Mouse (Mus musculus) embryonic facial prominence, embryonic 13.5 days (tissue): Measurements from ENCODE around the gene Pofut1. TPM values are rescaled to one million over a fixed set of nuclear protein-coding genes. Genes with fewer than 3 reads are reported as not detected.

Experiments used
- ATAC-seq: fragments of 200-750 bp; cut with Nextera tagmentation; 2 replicates; pipeline ENCODE4 v1.8.0; 2017; ENCODE audit warnings: low read depth; ENCODE audit not compliant: insufficient number of reproducible peaks, insufficient read depth, low FRiP score, low TSS enrichment
- H3K27ac ChIP-seq: fragments of 300-500 bp; sonication (generic); 2 replicates; pipeline ENCODE4 v1.5.1; 2015; ENCODE audit warnings: moderate library complexity, mild to moderate bottlenecking, inconsistent platforms
- H3K27me3 ChIP-seq: fragments of 300-500 bp; sonication (generic); 2 replicates; pipeline ENCODE4 v1.6.1; 2015; ENCODE audit warnings: mild to moderate bottlenecking, inconsistent platforms
- H3K36me3 ChIP-seq: fragments of 300-500 bp; sonication (generic); 2 replicates; pipeline ENCODE4 v1.6.1; 2015; ENCODE audit warnings: mild to moderate bottlenecking, inconsistent platforms
- H3K4me1 ChIP-seq: fragments of 300-500 bp; sonication (generic); 2 replicates; pipeline ENCODE4 v1.6.1; 2015; ENCODE audit warnings: inconsistent platforms
- H3K4me2 ChIP-seq: fragments of 300-500 bp; sonication (generic); 2 replicates; pipeline ENCODE4 v1.6.1; 2015; ENCODE audit warnings: moderate library complexity, mild to moderate bottlenecking, inconsistent platforms
- H3K4me3 ChIP-seq: fragments of 300-500 bp; sonication (generic); 2 replicates; pipeline ENCODE4 v1.5.1; 2015; ENCODE audit warnings: mild to moderate bottlenecking, inconsistent platforms
- H3K9ac ChIP-seq: fragments of 300-500 bp; sonication (generic); 2 replicates; pipeline ENCODE4 v1.6.1; 2015; ENCODE audit warnings: mild to moderate bottlenecking, inconsistent platforms
- H3K9me3 ChIP-seq: fragments of 300-500 bp; sonication (generic); 2 replicates; pipeline ENCODE4 v1.6.1; 2016; ENCODE audit warnings: inconsistent platforms
- WGBS: fragments of 180-500 bp; shearing (Covaris S2); methylation state at CpG from one replicate; pipeline ENCODE4 v1.1.7; 2015; ENCODE audit warnings: mixed read lengths; 5-methylcytosine and 5-hydroxymethylcytosine counted together
- polyA plus RNA-seq: library from polyadenylated mRNA; unstranded; fragments of >200 nt; fragmentation: Nextera tagmentation; extraction: Ambion mirVana; gene quantifications from 2 replicates; pipeline ENCODE4 v1.2.1, GENCODE M21; 2015

Gene Pofut1
- polyA plus RNA-seq, 1 experiment from 2014 or later: 9.1 TPM

- Histone ChIP-seq H3K9ac (peak overlapping the region; percentile 98), H3K27me3 (no peaks in the 10 kb centered on the region), H3K4me1 (peaks cover 42% of the 10 kb centered on the region), H3K9me3 (no peaks in the 10 kb centered on the region), H3K4me2 (peak overlapping the region; percentile 93), H3K27ac (peak overlapping the region; percentile 97), H3K36me3 (peaks cover 28% of the 10 kb centered on the region), H3K4me3 (peak overlapping the region; percentile 98)
- ATAC-seq: no peak
- WGBS: 64% methylated on average over 7 of the region's 7 CpGs
These were observed 2.1 kb upstream of the Pofut1 start for GRCm38 (mm10) chr2:153239021-153239859.

- H3K9ac ChIP-seq: peak overlapping the region; percentile 98
- H3K4me2 ChIP-seq: peak overlapping the region; percentile 93
- H3K36me3 ChIP-seq: peaks cover 22% of the 10 kb centered on the region
- H3K4me1 ChIP-seq: peaks cover 42% of the 10 kb centered on the region
- WGBS: 4% methylated on average over 22 of the region's 22 CpGs
- H3K27ac ChIP-seq: peak overlapping the region; percentile 97
- no peaks in the 10 kb centered on the region for H3K9me3 ChIP-seq
- no peaks in the 10 kb centered on the region for H3K27me3 ChIP-seq
- H3K4me3 ChIP-seq: peak overlapping the region; percentile 98
- ATAC-seq: no peak
These were observed 1.4 kb upstream of the Pofut1 start for GRCm38 (mm10) chr2:153239860-153240480.

GRCm38 (mm10) chr2:153240701-153241235 is 565 bp upstream of the Pofut1 start:
- peaks cover 20% of the 10 kb centered on the region for H3K36me3 ChIP-seq
- peak overlapping the region; percentile 93 for H3K4me2 ChIP-seq
- WGBS: 1% methylated on average over 33 of the region's 33 CpGs
- peak overlapping the region; percentile 98 for H3K4me3 ChIP-seq
- ATAC-seq: peak; percentile 38; the same call in 1 of the 2 replicates
- no peaks in the 10 kb centered on the region for H3K9me3 ChIP-seq
- H3K27ac ChIP-seq: peak overlapping the region; percentile 97
- peaks cover 42% of the 10 kb centered on the region for H3K4me1 ChIP-seq
- no peaks in the 10 kb centered on the region for H3K27me3 ChIP-seq
- peak overlapping the region; percentile 98 for H3K9ac ChIP-seq

GRCm38 (mm10) chr2:153242156-153242555 is 823 bp downstream of the Pofut1 start:
- Histone ChIP-seq H3K9ac (peak overlapping the region; percentile 98), H3K4me1 (peaks cover 40% of the 10 kb centered on the region), H3K36me3 (peaks cover 26% of the 10 kb centered on the region), H3K4me2 (peak overlapping the region; percentile 93), H3K27me3 (no peaks in the 10 kb centered on the region), H3K4me3 (peak overlapping the region; percentile 98), H3K27ac (peak overlapping the region; percentile 97), H3K9me3 (no peaks in the 10 kb centered on the region)
- ATAC-seq: no peak
- WGBS: 66% methylated on average over 6 of the region's 6 CpGs

GRCm38 (mm10) chr2:153249751-153250150 is 8.4 kb downstream of the Pofut1 start:
- Histone ChIP-seq H3K9ac (no peak overlapping the region), H3K4me1 (no peaks in the 10 kb centered on the region), H3K27me3 (no peaks in the 10 kb centered on the region), H3K27ac (no peak overlapping the region), H3K36me3 (peaks cover 68% of the 10 kb centered on the region), H3K4me2 (no peak overlapping the region), H3K9me3 (no peaks in the 10 kb centered on the region), H3K4me3 (no peak overlapping the region)
- WGBS: 92% methylated on average over 5 of the region's 5 CpGs
- ATAC-seq: no peak

- 83% methylated on average over 2 of the region's 2 CpGs for WGBS
- peaks cover 48% of the 10 kb centered on the region for H3K36me3 ChIP-seq
- no peak for ATAC-seq
These were observed 15.3 kb downstream of the Pofut1 start for GRCm38 (mm10) chr2:153256604-153257003.

GRCm38 (mm10) chr2:153259030-153259863 is 17.9 kb downstream of the Pofut1 start:
- H3K27me3 ChIP-seq: no peaks in the 10 kb centered on the region
- H3K4me2 ChIP-seq: no peak overlapping the region
- peaks cover 51% of the 10 kb centered on the region for H3K36me3 ChIP-seq
- no peak overlapping the region for H3K9ac ChIP-seq
- no peak for ATAC-seq
- H3K4me1 ChIP-seq: no peaks in the 10 kb centered on the region
- no peaks in the 10 kb centered on the region for H3K9me3 ChIP-seq
- WGBS: 83% methylated on average over 12 of the region's 12 CpGs
- no peak overlapping the region for H3K4me3 ChIP-seq
- no peak overlapping the region for H3K27ac ChIP-seq

More at GRCm38 (mm10) chr2:153256604-153257003, 15.3 kb downstream of the Pofut1 start:
- Histone ChIP-seq H3K27ac (no peak overlapping the region), H3K4me3 (no peak overlapping the region), H3K4me1 (no peaks in the 10 kb centered on the region), H3K9me3 (no peaks in the 10 kb centered on the region), H3K9ac (no peak overlapping the region), H3K27me3 (no peaks in the 10 kb centered on the region), H3K4me2 (no peak overlapping the region)

GRCm38 (mm10) chr2:153259864-153260674 is 18.7 kb downstream of the Pofut1 start:
- Histone ChIP-seq H3K9me3 (no peaks in the 10 kb centered on the region), H3K36me3 (peaks cover 57% of the 10 kb centered on the region), H3K27ac (no peak overlapping the region), H3K4me2 (no peak overlapping the region), H3K4me1 (no peaks in the 10 kb centered on the region), H3K9ac (no peak overlapping the region), H3K27me3 (no peaks in the 10 kb centered on the region), H3K4me3 (no peak overlapping the region)
- ATAC-seq: no peak
- WGBS: 65% methylated on average over 3 of the region's 3 CpGs

GRCm38 (mm10) chr2:153263053-153263452 is 21.7 kb downstream of the Pofut1 start:
- H3K4me2 ChIP-seq: no peak overlapping the region
- H3K36me3 ChIP-seq: peaks cover 82% of the 10 kb centered on the region
- no peak overlapping the region for H3K4me3 ChIP-seq
- WGBS: 87% methylated on average over 7 of the region's 7 CpGs
- H3K9ac ChIP-seq: no peak overlapping the region
- H3K27me3 ChIP-seq: no peaks in the 10 kb centered on the region
- H3K27ac ChIP-seq: no peak overlapping the region
- H3K9me3 ChIP-seq: no peaks in the 10 kb centered on the region
- H3K4me1 ChIP-seq: no peaks in the 10 kb centered on the region
- ATAC-seq: no peak

GRCm38 (mm10) chr2:153267331-153267730 is 26.0 kb downstream of the Pofut1 start:
- H3K36me3 ChIP-seq: peaks cover 57% of the 10 kb centered on the region
- no peaks in the 10 kb centered on the region for H3K9me3 ChIP-seq
- H3K4me3 ChIP-seq: no peak overlapping the region
- no peak overlapping the region for H3K9ac ChIP-seq
- WGBS: 89% methylated on average over 2 of the region's 2 CpGs
- H3K27me3 ChIP-seq: no peaks in the 10 kb centered on the region
- 0 out of 2 replicates have a peak, but pooled peaks cover 5% of the 10 kb centered on the region for H3K4me1 ChIP-seq
- ATAC-seq: no peak
- H3K4me2 ChIP-seq: no peak overlapping the region
- no peak overlapping the region for H3K27ac ChIP-seq
